Mouse (Mus musculus) limb, embryonic 13.5 days (tissue): ENCODE data around the gene Pank1. TPM values are rescaled to one million over a fixed set of nuclear protein-coding genes. Genes with fewer than 3 reads are reported as not detected.

Experiments
- ATAC-seq: fragments of 200-750 bp; cut with Nextera tagmentation; 2 replicates; pipeline ENCODE4 v1.8.0; 2017; ENCODE audit warnings: low read depth, moderate number of reproducible peaks, moderate TSS enrichment; ENCODE audit not compliant: low FRiP score
- H3K27ac ChIP-seq: fragments of 300-500 bp; sonication (generic); 2 replicates; pipeline ENCODE4 v1.5.1; 2015; ENCODE audit warnings: inconsistent platforms, mild to moderate bottlenecking, moderate library complexity
- H3K27me3 ChIP-seq: fragments of 300-500 bp; sonication (generic); 2 replicates; pipeline ENCODE4 v1.6.1; 2015; ENCODE audit warnings: mild to moderate bottlenecking, inconsistent platforms
- H3K36me3 ChIP-seq: fragments of 300-500 bp; sonication (generic); 2 replicates; pipeline ENCODE4 v1.6.1; 2015; ENCODE audit warnings: inconsistent platforms, mild to moderate bottlenecking, moderate library complexity
- H3K4me1 ChIP-seq: fragments of 300-500 bp; sonication (generic); 2 replicates; pipeline ENCODE4 v1.6.1; 2015; ENCODE audit warnings: inconsistent platforms
- H3K4me2 ChIP-seq: fragments of 300-500 bp; sonication (generic); replicated peaks from 2 replicates; pipeline ENCODE4 v1.6.1; 2015; ENCODE audit warnings: inconsistent platforms, mild to moderate bottlenecking, moderate library complexity
- H3K4me3 ChIP-seq: fragments of 300-500 bp; sonication (generic); 2 replicates; pipeline ENCODE4 v1.5.1; 2015; ENCODE audit warnings: moderate library complexity, mild to moderate bottlenecking, inconsistent platforms
- H3K9ac ChIP-seq: fragments of 300-500 bp; sonication (generic); 2 replicates; pipeline ENCODE4 v1.6.1; 2015; ENCODE audit warnings: mild to moderate bottlenecking, inconsistent platforms
- H3K9me3 ChIP-seq: fragments of 300-500 bp; sonication (generic); 2 replicates; pipeline ENCODE4 v1.6.1; 2016; ENCODE audit warnings: inconsistent platforms
- WGBS: fragments of 180-500 bp; shearing (Covaris S2); methylation state at CpG from one replicate; pipeline ENCODE4 v1.1.7; 2015; 5-methylcytosine and 5-hydroxymethylcytosine counted together
- polyA plus RNA-seq: library from polyadenylated mRNA; unstranded; fragments of >200 nt; fragmentation: Nextera tagmentation; extraction: Ambion mirVana; gene quantifications from 2 replicates; pipeline ENCODE4 v1.2.1, GENCODE M21; 2015

The Pank1 gene
- polyA plus RNA-seq, 1 experiment from 2014 or later = 7.4 TPM

- Histone ChIP-seq H3K36me3 (no peaks in the 10 kb centered on the region), H3K27ac (no peak overlapping the region), H3K9ac (no peak overlapping the region), H3K4me1 (peaks cover 5% of the 10 kb centered on the region), H3K4me2 (no peak overlapping the region), H3K27me3 (no peaks in the 10 kb centered on the region), H3K4me3 (no peak overlapping the region), H3K9me3 (no peaks in the 10 kb centered on the region)
- 75% methylated on average over 3 of the region's 3 CpGs for WGBS
- no peak for ATAC-seq
Measured at GRCm38 (mm10) chr19:34869375-34869774, 9.9 kb downstream of the Pank1 start.

- WGBS = 76% methylated on average over 8 of the region's 8 CpGs
- no peaks in the 10 kb centered on the region for H3K27me3 ChIP-seq
- H3K9me3 ChIP-seq = no peaks in the 10 kb centered on the region
- H3K4me3 ChIP-seq = no peak overlapping the region
- H3K9ac ChIP-seq = no peak overlapping the region
- no peak for ATAC-seq
- no peak overlapping the region for H3K4me2 ChIP-seq
- no peak overlapping the region for H3K27ac ChIP-seq
- peaks cover 5% of the 10 kb centered on the region for H3K4me1 ChIP-seq
- H3K36me3 ChIP-seq = no peaks in the 10 kb centered on the region
Measured at GRCm38 (mm10) chr19:34868093-34868741, 11.0 kb downstream of the Pank1 start.

GRCm38 (mm10) chr19:34863737-34864136, 15.5 kb downstream of the Pank1 start:
- H3K36me3 ChIP-seq = no peaks in the 10 kb centered on the region
- H3K4me3 ChIP-seq = no peak overlapping the region
- H3K4me2 ChIP-seq = no peak overlapping the region
- H3K27me3 ChIP-seq = no peaks in the 10 kb centered on the region
- H3K9me3 ChIP-seq = no peaks in the 10 kb centered on the region
- 87% methylated on average over 6 of the region's 6 CpGs for WGBS
- peaks cover 3% of the 10 kb centered on the region for H3K4me1 ChIP-seq
- no peak overlapping the region for H3K9ac ChIP-seq
- no peak for ATAC-seq
- H3K27ac ChIP-seq = no peak overlapping the region

GRCm38 (mm10) chr19:34856021-34856651, 23.1 kb downstream of the Pank1 start:
- H3K9me3 ChIP-seq = no peaks in the 10 kb centered on the region
- ATAC-seq = no peak
- H3K4me3 ChIP-seq = no peak overlapping the region
- no peaks in the 10 kb centered on the region for H3K36me3 ChIP-seq
- no peaks in the 10 kb centered on the region for H3K27me3 ChIP-seq
- H3K4me2 ChIP-seq = no peak overlapping the region
- H3K27ac ChIP-seq = no peak overlapping the region
- peaks cover 4% of the 10 kb centered on the region; the same call in 1 of the 2 replicates for H3K4me1 ChIP-seq
- WGBS = 82% methylated on average over 12 of the region's 12 CpGs
- no peak overlapping the region for H3K9ac ChIP-seq

- H3K27ac ChIP-seq = no peak overlapping the region
- no peaks in the 10 kb centered on the region for H3K36me3 ChIP-seq
- no peak for ATAC-seq
- no peaks in the 10 kb centered on the region for H3K9me3 ChIP-seq
- H3K4me2 ChIP-seq = no peak overlapping the region
- no peak overlapping the region for H3K4me3 ChIP-seq
- peaks cover 4% of the 10 kb centered on the region; the same call in 1 of the 2 replicates for H3K4me1 ChIP-seq
- 95% methylated on average over 3 of the region's 3 CpGs for WGBS
- H3K9ac ChIP-seq = no peak overlapping the region
- no peaks in the 10 kb centered on the region for H3K27me3 ChIP-seq
Measured at GRCm38 (mm10) chr19:34851161-34851560, 28.1 kb downstream of the Pank1 start.

GRCm38 (mm10) chr19:34849426-34849825, 29.8 kb downstream of the Pank1 start:
- Histone ChIP-seq H3K27me3 (no peaks in the 10 kb centered on the region), H3K9ac (no peak overlapping the region), H3K9me3 (no peaks in the 10 kb centered on the region), H3K4me2 (no peak overlapping the region), H3K4me3 (no peak overlapping the region), H3K4me1 (0 out of 2 replicates have a peak, but pooled peaks cover under 1% of the 10 kb centered on the region), H3K36me3 (no peaks in the 10 kb centered on the region), H3K27ac (no peak overlapping the region)
- WGBS = 94% methylated on average over 7 of the region's 7 CpGs
- ATAC-seq = no peak

- no peak overlapping the region for H3K9ac ChIP-seq
- H3K27ac ChIP-seq = no peak overlapping the region
- H3K4me3 ChIP-seq = no peak overlapping the region
- no peaks in the 10 kb centered on the region for H3K9me3 ChIP-seq
- WGBS = 89% methylated on average over 9 of the region's 9 CpGs
- no peaks in the 10 kb centered on the region for H3K36me3 ChIP-seq
- H3K27me3 ChIP-seq = no peaks in the 10 kb centered on the region
- ATAC-seq = no peak
- no peak overlapping the region for H3K4me2 ChIP-seq
- H3K4me1 ChIP-seq = 0 out of 2 replicates have a peak, but pooled peaks cover 4% of the 10 kb centered on the region
Measured at GRCm38 (mm10) chr19:34848164-34848563, 31.1 kb downstream of the Pank1 start.

- no peak for ATAC-seq
- H3K36me3 ChIP-seq = no peaks in the 10 kb centered on the region
- no peak overlapping the region for H3K9ac ChIP-seq
- peaks cover 9% of the 10 kb centered on the region; the same call in 1 of the 2 replicates for H3K4me1 ChIP-seq
- no peaks in the 10 kb centered on the region for H3K9me3 ChIP-seq
- 92% methylated on average over 3 of the region's 3 CpGs for WGBS
- no peak overlapping the region for H3K27ac ChIP-seq
- no peak overlapping the region for H3K4me3 ChIP-seq
- no peaks in the 10 kb centered on the region for H3K27me3 ChIP-seq
- no peak overlapping the region for H3K4me2 ChIP-seq
Measured at GRCm38 (mm10) chr19:34847103-34847502, 32.2 kb downstream of the Pank1 start.

GRCm38 (mm10) chr19:34846508-34847038, 32.7 kb downstream of the Pank1 start:
- Histone ChIP-seq H3K9ac (no peak overlapping the region), H3K27ac (no peak overlapping the region), H3K9me3 (no peaks in the 10 kb centered on the region), H3K4me2 (no peak overlapping the region), H3K4me3 (no peak overlapping the region), H3K27me3 (no peaks in the 10 kb centered on the region), H3K36me3 (no peaks in the 10 kb centered on the region), H3K4me1 (peaks cover 14% of the 10 kb centered on the region; the same call in 1 of the 2 replicates)
- ATAC-seq = no peak
- WGBS = 59% methylated on average over 12 of the region's 12 CpGs

- Histone ChIP-seq H3K9ac (no peak overlapping the region), H3K27me3 (no peaks in the 10 kb centered on the region), H3K36me3 (no peaks in the 10 kb centered on the region), H3K9me3 (no peaks in the 10 kb centered on the region), H3K4me1 (peaks cover 14% of the 10 kb centered on the region; the same call in 1 of the 2 replicates), H3K4me2 (no peak overlapping the region), H3K4me3 (no peak overlapping the region), H3K27ac (no peak overlapping the region)
- WGBS = 69% methylated on average over 7 of the region's 7 CpGs
- ATAC-seq = no peak
Measured at GRCm38 (mm10) chr19:34846005-34846404, 33.2 kb downstream of the Pank1 start.

GRCm38 (mm10) chr19:34845331-34845730, 33.9 kb downstream of the Pank1 start:
- Histone ChIP-seq H3K27ac (no peak overlapping the region), H3K36me3 (peaks cover 6% of the 10 kb centered on the region), H3K9ac (no peak overlapping the region), H3K4me3 (no peak overlapping the region), H3K9me3 (no peaks in the 10 kb centered on the region), H3K27me3 (no peaks in the 10 kb centered on the region), H3K4me2 (no peak overlapping the region), H3K4me1 (peaks cover 14% of the 10 kb centered on the region; the same call in 1 of the 2 replicates)
- ATAC-seq = no peak
- 93% methylated on average over 8 of the region's 8 CpGs for WGBS

GRCm38 (mm10) chr19:34844760-34845159, 34.5 kb downstream of the Pank1 start:
- H3K36me3 ChIP-seq = peaks cover 11% of the 10 kb centered on the region
- ATAC-seq = no peak
- no peaks in the 10 kb centered on the region for H3K9me3 ChIP-seq
- H3K27me3 ChIP-seq = no peaks in the 10 kb centered on the region
- H3K4me2 ChIP-seq = no peak overlapping the region
- H3K9ac ChIP-seq = no peak overlapping the region
- WGBS = 90% methylated on average over 5 of the region's 5 CpGs
- no peak overlapping the region for H3K4me3 ChIP-seq
- H3K4me1 ChIP-seq = peaks cover 14% of the 10 kb centered on the region; the same call in 1 of the 2 replicates
- no peak overlapping the region for H3K27ac ChIP-seq
